Comparison of ENCODE assay signal across 14 mouse cellular contexts in the genomic region with DNA sequence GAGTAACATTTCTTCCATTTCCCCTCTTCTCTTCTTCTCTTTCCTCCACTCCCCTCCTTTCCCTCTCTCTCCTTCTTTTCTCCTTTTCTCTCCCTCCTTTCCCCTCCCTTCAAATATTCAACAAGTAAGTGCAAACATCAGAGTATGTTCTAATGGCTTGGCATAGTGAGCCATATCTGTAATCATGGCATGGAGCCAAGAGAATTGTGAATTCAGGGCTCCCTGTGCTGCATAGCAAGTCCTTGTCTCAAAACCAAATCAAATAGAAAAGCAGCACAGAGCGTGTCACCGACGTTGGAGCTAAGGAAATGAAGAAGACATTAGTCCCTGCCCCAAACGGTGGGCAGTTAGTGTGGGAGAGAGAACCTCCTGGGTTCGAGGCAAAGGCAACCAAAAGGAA.
"Had no signal": no experiment of that assay in that cellular context is flagged by ENCODE, and none has a peak within 500 bp of the region (broad histone marks: within the 10 kb centered on the region; RNA-seq: fewer than 3 reads in every experiment).

No protein-coding gene starts in this region.

- H3K4me3 ChIP-seq: limb, embryonic 13.5 days; midbrain, embryonic 10.5 days; myocyte; neural tube, embryonic 15.5 days had no signal

- DNase-seq: kidney, adult 8-10 months; kidney, postnatal 25 days; left cerebral cortex, postnatal 4 days; lung, postnatal 4 days; right cerebral cortex, adult 18-20 months; right cerebral cortex, postnatal 25 days; thymus, postnatal 4 days had no signal

- H3K27me3 ChIP-seq: limb, embryonic 13.5 days; neural tube, embryonic 15.5 days had no signal

- H3K27ac ChIP-seq: limb, embryonic 13.5 days; midbrain, embryonic 10.5 days; neural tube, embryonic 15.5 days; stomach, postnatal 0 days had no signal

- H3K9ac ChIP-seq: limb, embryonic 13.5 days; neural tube, embryonic 15.5 days had no signal

- ATAC-seq: intestine, postnatal 0 days had no signal

- H3K4me1 ChIP-seq: limb, embryonic 13.5 days; midbrain, embryonic 10.5 days; neural tube, embryonic 15.5 days had no signal

- H3K9me3 ChIP-seq: limb, embryonic 13.5 days; midbrain, embryonic 10.5 days; neural tube, embryonic 15.5 days had no signal

- H3K36me3 ChIP-seq: limb, embryonic 13.5 days; midbrain, embryonic 10.5 days; neural tube, embryonic 15.5 days had no signal

- H3K4me2 ChIP-seq: limb, embryonic 13.5 days; liver, embryonic 11.5 days; neural tube, embryonic 15.5 days had no signal
